Mouse (Mus musculus) urinary bladder, adult 18-20 months (tissue): Measurements from ENCODE around the gene Xxylt1.
A peak's percentile ranks its signal among the peaks of the same experiment; 100 is the strongest.

Source experiments
- DNase-seq, 2 experiments: peaks; one replicate each; pipeline ENCODE4 v3.0.0; 2022; ENCODE audit warnings: low spot score in 2 of 2, mixed read lengths in 2 of 2

Xxylt1 gene

DNA sequence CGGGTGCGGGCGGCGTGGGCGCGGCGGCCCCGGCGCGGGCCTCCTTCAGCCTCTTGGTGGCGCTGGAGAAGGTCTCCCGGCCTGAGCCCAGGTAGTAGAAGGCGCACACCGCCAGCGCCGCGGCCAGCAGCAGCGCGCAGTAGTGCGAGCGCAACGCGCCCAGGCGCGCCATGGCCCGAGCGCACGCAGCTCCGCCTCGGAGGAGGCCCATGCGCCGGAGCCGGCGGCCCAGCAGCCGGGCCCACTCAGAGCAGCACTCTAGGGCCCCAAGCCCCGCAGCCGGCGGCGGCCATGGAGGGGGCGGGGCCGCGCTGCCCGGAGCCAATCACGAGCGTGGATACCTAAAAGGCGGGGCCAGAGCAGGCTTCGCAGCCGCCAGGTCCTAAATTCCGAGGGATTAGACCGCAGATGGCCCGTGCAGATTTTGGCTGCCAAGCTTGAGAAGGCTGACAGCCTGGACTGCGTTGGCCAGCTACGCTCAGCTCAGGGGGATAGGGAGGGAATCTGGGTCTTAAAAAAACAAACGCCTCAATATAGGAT, at the start of gene Xxylt1:
TSS of gene Xxylt1 (minus strand) at position 308 of the 540 bp plus-strand sequence.
- peak; percentile 89 to 90 for DNase-seq

DNA sequence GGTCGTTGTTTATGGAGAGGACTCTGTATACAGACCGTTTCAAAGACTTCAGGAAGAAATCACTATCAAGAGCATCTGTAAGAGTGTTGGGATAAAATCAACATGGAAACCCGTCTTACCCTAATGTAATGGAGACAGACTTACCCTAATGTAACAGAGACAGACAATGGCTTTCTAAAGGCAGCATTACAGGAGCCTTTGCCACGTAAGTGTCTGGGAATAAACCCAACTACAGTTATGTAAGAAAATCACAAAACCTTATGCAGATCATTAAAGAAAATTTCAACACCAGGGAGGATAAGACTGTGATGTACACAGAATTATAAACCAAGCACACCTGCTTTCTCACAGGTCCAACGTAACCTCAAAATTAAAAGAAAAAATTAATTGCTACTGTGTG, 46.9 kb upstream of the Xxylt1 start:
- no peak for DNase-seq

GRCm38 (mm10) chr16:31124991-31125390, 43.8 kb upstream of the Xxylt1 start:
- no peak for DNase-seq

GRCm38 (mm10) chr16:31121612-31122011, 40.4 kb upstream of the Xxylt1 start:
- DNase-seq: no peak

GRCm38 (mm10) chr16:31113596-31113995, 32.4 kb upstream of the Xxylt1 start:
- no peak for DNase-seq

GRCm38 (mm10) chr16:31101352-31101751, 20.1 kb upstream of the Xxylt1 start:
- DNase-seq: no peak

DNA sequence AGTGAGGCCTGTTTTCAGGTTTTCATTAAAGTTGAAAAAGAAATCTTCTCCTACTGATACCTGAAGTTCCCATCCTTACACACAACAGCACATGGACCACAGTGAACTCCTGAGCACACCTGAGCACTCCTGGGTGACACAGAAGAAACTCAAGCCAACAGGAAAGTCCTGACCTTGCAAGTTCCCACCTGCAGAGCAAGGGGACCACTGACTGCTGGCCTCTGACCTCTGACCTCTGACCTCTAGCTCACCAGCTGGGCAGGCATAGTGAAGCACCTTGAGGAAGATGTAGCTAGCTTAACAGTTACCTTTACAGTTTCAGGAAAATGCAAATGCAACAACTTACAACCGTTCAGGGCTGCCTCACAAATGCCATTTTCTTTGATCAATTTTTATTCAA, 18.7 kb upstream of the Xxylt1 start:
- no peak for DNase-seq

DNA sequence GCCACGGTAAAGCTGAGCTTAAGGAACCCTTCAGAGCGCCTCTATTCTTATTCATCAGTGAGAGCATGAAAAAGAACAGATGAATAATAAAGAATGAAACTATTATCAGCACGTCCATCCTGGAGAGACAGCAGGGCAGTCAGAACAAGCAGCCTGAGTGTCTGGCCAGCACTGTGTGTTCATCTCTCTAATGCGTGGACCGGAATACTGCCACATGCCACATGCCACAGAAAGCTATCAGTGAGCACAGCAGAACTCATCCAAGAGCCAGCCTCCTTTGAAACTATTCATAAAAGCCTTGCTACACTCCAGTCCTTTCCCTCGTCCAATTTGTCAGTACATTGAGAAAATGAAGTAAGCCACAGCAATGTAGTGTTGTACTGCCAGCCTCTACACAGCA, 12.8 kb upstream of the Xxylt1 start:
- DNase-seq: no peak

- no peak for DNase-seq
Measured at GRCm38 (mm10) chr16:31093186-31093585, 12.0 kb upstream of the Xxylt1 start.

- no peak for DNase-seq
Measured at GRCm38 (mm10) chr16:31081891-31082290, 659 bp upstream of the Xxylt1 start.

GRCm38 (mm10) chr16:31080573-31081051, 620 bp downstream of the Xxylt1 start:
- peak; percentile 59 to 70 for DNase-seq

- no peak for DNase-seq
Measured at GRCm38 (mm10) chr16:31077396-31077795, 3.8 kb downstream of the Xxylt1 start.

- DNase-seq: no peak
Measured at GRCm38 (mm10) chr16:31076436-31076835, 4.8 kb downstream of the Xxylt1 start.

DNA sequence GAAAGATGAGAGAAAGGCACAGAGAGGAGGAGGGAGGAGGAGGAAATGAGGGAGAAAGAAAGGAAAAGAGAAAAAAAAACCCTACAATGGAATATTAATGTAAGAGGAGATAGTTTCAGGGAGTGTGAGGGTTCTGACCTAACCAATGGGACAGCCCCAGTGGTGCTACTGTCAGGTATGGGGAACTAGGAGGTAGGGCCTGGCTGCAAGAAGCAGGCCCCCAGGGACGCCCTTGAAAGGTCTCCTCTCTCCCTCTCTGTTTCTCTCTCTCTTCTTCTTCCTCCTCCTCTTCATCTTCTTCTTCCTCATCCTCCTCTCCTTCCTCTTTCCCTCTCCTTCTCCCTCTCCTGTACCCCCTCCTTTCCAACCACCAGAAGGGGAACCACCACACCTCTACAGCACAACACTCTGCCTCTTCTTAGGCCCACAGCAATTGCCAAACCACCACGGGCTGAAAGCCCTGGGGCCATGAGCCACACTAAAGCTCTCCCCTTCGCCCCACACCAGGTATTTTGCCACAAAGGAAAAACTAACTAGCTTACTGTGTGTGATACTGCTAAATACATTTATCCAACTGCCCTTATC, 6.8 kb downstream of the Xxylt1 start:
- DNase-seq: no peak

- no peak for DNase-seq
Measured at GRCm38 (mm10) chr16:31071731-31072130, 9.5 kb downstream of the Xxylt1 start.

- peak; percentile 64 to 84 for DNase-seq
Measured at GRCm38 (mm10) chr16:31070358-31071133, 10.7 kb downstream of the Xxylt1 start.

- no peak for DNase-seq
Measured at GRCm38 (mm10) chr16:31069211-31070166, 11.7 kb downstream of the Xxylt1 start.

- DNase-seq: peak in 1 of 2 experiments; percentile 13
Measured at GRCm38 (mm10) chr16:31068280-31068679, 13.0 kb downstream of the Xxylt1 start.

- no peak for DNase-seq
Measured at GRCm38 (mm10) chr16:31066344-31067098, 14.7 kb downstream of the Xxylt1 start.

DNA sequence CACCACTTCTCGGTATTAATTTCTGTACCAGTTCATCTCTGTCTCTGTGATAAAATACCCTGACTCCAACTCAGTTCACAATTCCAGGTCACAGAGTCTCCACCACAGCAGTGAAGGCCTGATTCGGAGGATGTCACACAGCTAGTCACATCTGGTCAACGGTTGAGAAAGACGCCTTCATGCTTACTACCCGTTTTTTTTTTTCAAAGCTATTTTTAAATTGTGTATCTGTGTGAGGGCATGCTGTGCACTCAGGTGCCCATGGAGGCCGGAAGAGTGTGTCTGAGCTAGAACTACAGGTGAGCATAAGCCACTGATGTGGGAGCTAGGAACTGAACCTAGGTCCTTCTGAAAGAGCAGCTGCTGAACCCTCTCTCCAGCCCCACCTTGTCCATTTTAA, 16.4 kb downstream of the Xxylt1 start:
- DNase-seq: no peak

DNA sequence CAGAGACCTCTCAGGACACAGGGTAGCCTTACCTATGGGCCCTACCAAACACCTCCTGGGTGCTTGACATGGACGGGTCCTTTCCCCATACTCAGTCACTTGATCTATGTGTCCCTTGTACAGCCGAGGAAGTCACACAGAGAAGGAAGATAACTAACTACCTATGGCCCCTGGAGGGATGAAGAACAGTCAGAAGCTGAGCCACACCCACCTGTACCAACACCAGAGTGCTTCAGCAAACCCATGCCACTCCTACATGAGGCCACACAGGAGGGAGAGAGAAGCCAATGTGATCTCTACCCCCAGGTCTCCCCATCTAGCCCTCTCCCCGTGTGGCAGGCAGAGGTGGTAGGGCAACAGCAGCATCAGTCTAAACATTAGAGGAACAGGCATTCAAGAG, 18.3 kb downstream of the Xxylt1 start:
- no peak for DNase-seq
